Mouse (Mus musculus): Measurements from ENCODE around the gene Wdtc1. TPM values are rescaled to one million over a fixed set of nuclear protein-coding genes. Genes with fewer than 3 reads are reported as not detected.

Wdtc1 gene
- polyA plus RNA-seq, 1 experiment from 2014 or later = 18.6 TPM

- no peak for ATAC-seq (ENCODE audit: insufficient read depth, low FRiP score, low read depth)
- Histone ChIP-seq H3K27me3 (replicated peaks) (no peaks in the 10 kb centered on the region), H3K4me3 (replicated peaks) (no peak overlapping the region), H3K9ac (no peak overlapping the region), H3K36me3 (peaks cover 16% of the 10 kb centered on the region), H3K27ac (no peak overlapping the region), H3K4me2 (no peak overlapping the region), H3K9me3 (no peaks in the 10 kb centered on the region), H3K4me1 (no peaks in the 10 kb centered on the region)
- WGBS = 83% methylated on average over 7 of the region's 7 CpGs
Observed at GRCm38 (mm10) chr4:133305825-133306224, 47.5 kb downstream of the Wdtc1 start.

DNA sequence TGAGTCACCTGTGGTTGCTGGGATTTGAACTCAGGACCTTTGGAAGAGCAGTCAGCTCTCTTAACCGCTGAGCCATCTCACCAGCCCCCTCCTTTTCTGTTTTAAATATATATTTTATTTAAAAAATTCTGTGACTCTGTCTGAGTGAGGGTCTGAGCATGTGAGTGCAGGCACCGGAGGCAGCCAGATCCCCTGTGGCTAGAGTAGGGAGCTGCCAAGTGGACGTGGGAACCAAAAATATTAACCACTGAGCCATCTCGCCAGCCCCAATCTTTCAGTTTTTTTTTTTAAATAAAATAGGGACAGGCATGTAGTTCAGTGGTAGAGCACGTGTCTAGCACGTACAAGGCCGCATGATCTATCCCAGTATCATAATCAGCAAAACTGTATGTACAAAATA is 48.5 kb downstream of the Wdtc1 start:
- H3K9me3 ChIP-seq = no peaks in the 10 kb centered on the region
- no peak overlapping the region for H3K4me2 ChIP-seq
- no peaks in the 10 kb centered on the region for H3K4me1 ChIP-seq
- no peak overlapping the region for H3K4me3 ChIP-seq (replicated peaks)
- ATAC-seq (ENCODE audit: insufficient read depth, low FRiP score, low read depth) = no peak
- no peaks in the 10 kb centered on the region for H3K27me3 ChIP-seq (replicated peaks)
- H3K36me3 ChIP-seq = peaks cover 26% of the 10 kb centered on the region
- H3K27ac ChIP-seq = no peak overlapping the region
- WGBS = 91% methylated on average over 7 of the region's 7 CpGs
- H3K9ac ChIP-seq = no peak overlapping the region

DNA sequence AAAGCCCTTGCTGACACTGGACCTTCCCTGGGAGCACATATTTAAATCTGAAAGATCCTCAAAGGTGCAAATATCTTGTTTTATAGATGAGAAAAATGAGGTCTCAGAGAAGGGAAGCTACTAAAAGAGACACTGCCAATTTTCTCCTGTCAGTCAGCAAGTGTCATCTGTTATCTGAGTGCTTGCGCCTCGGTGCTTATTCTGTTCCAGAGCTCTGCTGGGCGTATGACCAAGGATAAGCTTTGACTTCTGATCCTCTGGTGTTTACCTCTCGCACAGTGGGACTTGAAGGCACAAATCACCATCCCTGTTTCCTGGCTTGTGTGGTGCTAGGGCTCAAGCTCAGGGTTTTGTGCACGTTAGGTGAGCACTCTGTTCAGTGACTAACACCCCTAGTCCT is 50.6 kb downstream of the Wdtc1 start:
- ATAC-seq (ENCODE audit: insufficient read depth, low FRiP score, low read depth) = no peak
- Histone ChIP-seq H3K9me3 (no peaks in the 10 kb centered on the region), H3K27me3 (replicated peaks) (no peaks in the 10 kb centered on the region), H3K4me3 (replicated peaks) (no peak overlapping the region), H3K4me1 (peaks cover 15% of the 10 kb centered on the region), H3K9ac (no peak overlapping the region), H3K4me2 (no peak overlapping the region), H3K36me3 (peaks cover 27% of the 10 kb centered on the region), H3K27ac (no peak overlapping the region)
- WGBS = 80% methylated on average over 5 of the region's 5 CpGs

- WGBS = 28% methylated on average over 4 of the region's 4 CpGs
- no peak overlapping the region for H3K9ac ChIP-seq
- no peak for ATAC-seq (ENCODE audit: insufficient read depth, low FRiP score, low read depth)
- H3K4me3 ChIP-seq (replicated peaks) = no peak overlapping the region
- no peak overlapping the region for H3K4me2 ChIP-seq
- peaks cover 18% of the 10 kb centered on the region for H3K4me1 ChIP-seq
- no peaks in the 10 kb centered on the region for H3K9me3 ChIP-seq
- peaks cover 27% of the 10 kb centered on the region for H3K36me3 ChIP-seq
- no peak overlapping the region for H3K27ac ChIP-seq
- H3K27me3 ChIP-seq (replicated peaks) = no peaks in the 10 kb centered on the region
Observed at GRCm38 (mm10) chr4:133301802-133302201, 51.5 kb downstream of the Wdtc1 start.

GRCm38 (mm10) chr4:133300421-133300820 is 52.9 kb downstream of the Wdtc1 start:
- H3K4me3 ChIP-seq (replicated peaks) = no peak overlapping the region
- no peak for ATAC-seq (ENCODE audit: insufficient read depth, low FRiP score, low read depth)
- H3K27ac ChIP-seq = no peak overlapping the region
- H3K4me2 ChIP-seq = no peak overlapping the region
- H3K27me3 ChIP-seq (replicated peaks) = no peaks in the 10 kb centered on the region
- H3K36me3 ChIP-seq = peaks cover 32% of the 10 kb centered on the region
- no peak overlapping the region for H3K9ac ChIP-seq
- H3K4me1 ChIP-seq = peaks cover 18% of the 10 kb centered on the region
- H3K9me3 ChIP-seq = no peaks in the 10 kb centered on the region
- WGBS = 90% methylated on average over 11 of the region's 11 CpGs

- no peaks in the 10 kb centered on the region for H3K27me3 ChIP-seq (replicated peaks)
- WGBS = 52% methylated on average over 5 of the region's 5 CpGs
- no peaks in the 10 kb centered on the region for H3K9me3 ChIP-seq
- H3K4me3 ChIP-seq (replicated peaks) = no peak overlapping the region
- no peak overlapping the region for H3K4me2 ChIP-seq
- H3K27ac ChIP-seq = no peak overlapping the region
- no peak overlapping the region for H3K9ac ChIP-seq
- peaks cover 33% of the 10 kb centered on the region for H3K36me3 ChIP-seq
- peaks cover 18% of the 10 kb centered on the region for H3K4me1 ChIP-seq
- ATAC-seq (ENCODE audit: insufficient read depth, low FRiP score, low read depth) = peak; percentile 5; the same call in 1 of the 2 replicates
Observed at GRCm38 (mm10) chr4:133299701-133300100, 53.6 kb downstream of the Wdtc1 start.

GRCm38 (mm10) chr4:133298516-133299365 is 54.5 kb downstream of the Wdtc1 start:
- peak overlapping the region; percentile 61 for H3K27ac ChIP-seq
- H3K4me3 ChIP-seq (replicated peaks) = no peak overlapping the region
- peaks cover 36% of the 10 kb centered on the region for H3K36me3 ChIP-seq
- no peak overlapping the region for H3K4me2 ChIP-seq
- WGBS = 48% methylated on average over 12 of the region's 12 CpGs
- H3K4me1 ChIP-seq = peaks cover 18% of the 10 kb centered on the region
- H3K9me3 ChIP-seq = no peaks in the 10 kb centered on the region
- no peak for ATAC-seq (ENCODE audit: insufficient read depth, low FRiP score, low read depth)
- H3K27me3 ChIP-seq (replicated peaks) = no peaks in the 10 kb centered on the region
- H3K9ac ChIP-seq = no peak overlapping the region

DNA sequence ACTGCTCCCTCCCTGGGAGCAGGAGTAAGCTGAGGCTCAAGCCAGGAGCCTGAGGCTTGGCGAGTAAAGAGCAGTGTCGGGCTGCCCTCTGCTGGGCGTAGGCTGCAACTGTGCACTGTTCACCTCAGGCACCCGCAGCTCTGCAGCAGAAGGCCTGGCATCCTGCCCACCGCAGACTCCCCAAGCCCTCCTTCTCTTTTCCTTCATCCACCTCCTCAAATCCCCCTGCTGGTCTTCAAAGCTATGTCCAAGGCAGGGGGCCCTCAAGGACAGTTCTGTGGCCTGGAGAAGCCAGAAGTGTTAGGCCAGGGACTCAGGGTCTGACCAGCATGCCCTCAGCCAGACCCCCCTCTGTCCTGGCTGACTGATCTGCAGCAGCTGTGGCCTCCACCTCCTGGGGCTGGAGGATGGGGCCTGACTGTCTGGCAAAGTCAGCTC is 55.5 kb downstream of the Wdtc1 start:
- no peaks in the 10 kb centered on the region for H3K27me3 ChIP-seq (replicated peaks)
- no peaks in the 10 kb centered on the region for H3K9me3 ChIP-seq
- no peak overlapping the region for H3K9ac ChIP-seq
- H3K27ac ChIP-seq = peak overlapping the region; percentile 61; the same call in 1 of the 2 replicates
- H3K36me3 ChIP-seq = peaks cover 32% of the 10 kb centered on the region
- no peak for ATAC-seq (ENCODE audit: insufficient read depth, low FRiP score, low read depth)
- no peak overlapping the region for H3K4me3 ChIP-seq (replicated peaks)
- H3K4me1 ChIP-seq = peaks cover 27% of the 10 kb centered on the region
- WGBS = 4% methylated on average over 5 of the region's 5 CpGs
- H3K4me2 ChIP-seq = no peak overlapping the region

- ATAC-seq (ENCODE audit: insufficient read depth, low FRiP score, low read depth) = no peak
- Histone ChIP-seq H3K4me1 (peaks cover 27% of the 10 kb centered on the region), H3K9ac (no peak overlapping the region), H3K4me3 (replicated peaks) (no peak overlapping the region), H3K27me3 (replicated peaks) (no peaks in the 10 kb centered on the region), H3K27ac (no peak overlapping the region), H3K36me3 (peaks cover 32% of the 10 kb centered on the region), H3K4me2 (no peak overlapping the region), H3K9me3 (no peaks in the 10 kb centered on the region)
- 70% methylated on average over 10 of the region's 10 CpGs for WGBS
Observed at GRCm38 (mm10) chr4:133297360-133297759, 55.9 kb downstream of the Wdtc1 start.

- H3K4me1 ChIP-seq = peaks cover 25% of the 10 kb centered on the region
- no peak overlapping the region for H3K4me2 ChIP-seq
- H3K27ac ChIP-seq = no peak overlapping the region
- H3K27me3 ChIP-seq (replicated peaks) = no peaks in the 10 kb centered on the region
- no peak overlapping the region for H3K9ac ChIP-seq
- H3K4me3 ChIP-seq (replicated peaks) = no peak overlapping the region
- ATAC-seq (ENCODE audit: insufficient read depth, low FRiP score, low read depth) = no peak
- WGBS = 53% methylated on average over 11 of the region's 11 CpGs
- H3K9me3 ChIP-seq = no peaks in the 10 kb centered on the region
- H3K36me3 ChIP-seq = 0 out of 2 replicates have a peak, but pooled peaks cover 13% of the 10 kb centered on the region
Observed at GRCm38 (mm10) chr4:133294084-133294483, 59.2 kb downstream of the Wdtc1 start.

GRCm38 (mm10) chr4:133292901-133293843 is 60.1 kb downstream of the Wdtc1 start:
- peaks cover 16% of the 10 kb centered on the region for H3K4me1 ChIP-seq
- no peak overlapping the region for H3K4me3 ChIP-seq (replicated peaks)
- H3K9me3 ChIP-seq = no peaks in the 10 kb centered on the region
- no peaks in the 10 kb centered on the region for H3K27me3 ChIP-seq (replicated peaks)
- WGBS = 41% methylated on average over 24 of the region's 24 CpGs
- H3K4me2 ChIP-seq = no peak overlapping the region
- no peak for ATAC-seq (ENCODE audit: insufficient read depth, low FRiP score, low read depth)
- peak overlapping the region; percentile 26; the same call in 1 of the 2 replicates for H3K27ac ChIP-seq
- 0 out of 2 replicates have a peak, but pooled peaks cover 13% of the 10 kb centered on the region for H3K36me3 ChIP-seq
- no peak overlapping the region for H3K9ac ChIP-seq
